Mouse (Mus musculus): ENCODE results near the gene Lpgat1. TPM values are rescaled to one million over a fixed set of nuclear protein-coding genes. Genes with fewer than 3 reads are reported as not detected.

Gene Lpgat1
- polyA plus RNA-seq, 1 experiment from 2014 or later = 24.6 TPM

GRCm38 (mm10) chr1:191818145-191818631, 100.6 kb downstream of the Lpgat1 start:
- no peak overlapping the region for H3K4me2 ChIP-seq (ENCODE audit: low read length)
- no peak overlapping the region for H3K4me3 ChIP-seq (ENCODE audit: low read depth, low read length)
- H3K27me3 ChIP-seq (replicated peaks; ENCODE audit: control insufficient read depth, insufficient read depth, low read length) = no peaks in the 10 kb centered on the region
- ATAC-seq = peak; percentile 6; the same call in 1 of the 2 replicates
- 40% methylated on average over 6 of the region's 6 CpGs for WGBS
- no peak overlapping the region for H3K27ac ChIP-seq (ENCODE audit: low read depth, low read length)
- no peak for DNase-seq (ENCODE audit: low spot score)
- no peaks in the 10 kb centered on the region for H3K9me3 ChIP-seq (replicated peaks; ENCODE audit: control insufficient read depth, low read length)
- no peaks in the 10 kb centered on the region for H3K36me3 ChIP-seq (ENCODE audit: control insufficient read depth, insufficient read depth, low read length)
- peaks cover 6% of the 10 kb centered on the region; the same call in 1 of the 2 replicates for H3K4me1 ChIP-seq (ENCODE audit: control insufficient read depth, insufficient read depth, low read length)
- H3K9ac ChIP-seq (ENCODE audit: low read length) = no peak overlapping the region

- no peak overlapping the region for H3K4me2 ChIP-seq (ENCODE audit: low read length)
- ATAC-seq (no peak), DNase-seq (ENCODE audit: low spot score) (no peak)
- peaks cover 4% of the 10 kb centered on the region for H3K36me3 ChIP-seq (ENCODE audit: control insufficient read depth, insufficient read depth, low read length)
- H3K9me3 ChIP-seq (replicated peaks; ENCODE audit: control insufficient read depth, low read length) = no peaks in the 10 kb centered on the region
- no peak overlapping the region for H3K9ac ChIP-seq (ENCODE audit: low read length)
- H3K4me3 ChIP-seq (ENCODE audit: low read depth, low read length) = no peak overlapping the region
- no peaks in the 10 kb centered on the region for H3K27me3 ChIP-seq (replicated peaks; ENCODE audit: control insufficient read depth, insufficient read depth, low read length)
- no peak overlapping the region for H3K27ac ChIP-seq (ENCODE audit: low read depth, low read length)
- peaks cover 6% of the 10 kb centered on the region; the same call in 1 of the 2 replicates for H3K4me1 ChIP-seq (ENCODE audit: control insufficient read depth, insufficient read depth, low read length)
Measured at GRCm38 (mm10) chr1:191819026-191819425, 101.4 kb downstream of the Lpgat1 start.

GRCm38 (mm10) chr1:191820951-191821325, 103.3 kb downstream of the Lpgat1 start:
- Histone ChIP-seq H3K27ac (ENCODE audit: low read depth, low read length) (no peak overlapping the region), H3K36me3 (ENCODE audit: control insufficient read depth, insufficient read depth, low read length) (peaks cover 20% of the 10 kb centered on the region), H3K27me3 (replicated peaks; ENCODE audit: control insufficient read depth, insufficient read depth, low read length) (no peaks in the 10 kb centered on the region), H3K9ac (ENCODE audit: low read length) (peak overlapping the region; percentile 46), H3K4me1 (ENCODE audit: control insufficient read depth, insufficient read depth, low read length) (peaks cover 6% of the 10 kb centered on the region; the same call in 1 of the 2 replicates), H3K4me2 (ENCODE audit: low read length) (peak overlapping the region; percentile 68), H3K4me3 (ENCODE audit: low read depth, low read length) (peak overlapping the region; percentile 77), H3K9me3 (replicated peaks; ENCODE audit: control insufficient read depth, low read length) (no peaks in the 10 kb centered on the region)
- ATAC-seq (peak; percentile 27; the same call in 1 of the 2 replicates), DNase-seq (ENCODE audit: low spot score) (no peak)
- WGBS = 6% methylated on average over 15 of the region's 15 CpGs

- H3K27ac ChIP-seq (ENCODE audit: low read depth, low read length) = peak within 1 kb of the TSS; percentile 70; the same call in 1 of the 2 replicates
- H3K36me3 ChIP-seq (ENCODE audit: control insufficient read depth, insufficient read depth, low read length) = peaks cover 24% of the 10 kb centered on the region
- DNase-seq (ENCODE audit: low spot score) (peak; percentile 99), ATAC-seq (peak; percentile 96)
- H3K27me3 ChIP-seq (replicated peaks; ENCODE audit: control insufficient read depth, insufficient read depth, low read length) = no peaks in the 10 kb centered on the region
- H3K4me1 ChIP-seq (ENCODE audit: control insufficient read depth, insufficient read depth, low read length) = peaks cover 6% of the 10 kb centered on the region; the same call in 1 of the 2 replicates
- under 1% methylated on average over 78 of the region's 79 CpGs for WGBS
- peak within 1 kb of the TSS; percentile 68 for H3K4me2 ChIP-seq (ENCODE audit: low read length)
- H3K9me3 ChIP-seq (replicated peaks; ENCODE audit: control insufficient read depth, low read length) = no peaks in the 10 kb centered on the region
- H3K9ac ChIP-seq (ENCODE audit: low read length) = peak within 1 kb of the TSS; percentile 77
- H3K4me3 ChIP-seq (ENCODE audit: low read depth, low read length) = peak within 1 kb of the TSS; percentile 77
Measured at GRCm38 (mm10) chr1:191821326-191822091, 103.9 kb downstream of the Lpgat1 start, which contains the start of gene Nek2. Gene Nek2, plus strand, starts transcription at chr1:191821444.

GRCm38 (mm10) chr1:191829124-191829523, 111.5 kb downstream of the Lpgat1 start:
- H3K27ac ChIP-seq (ENCODE audit: low read depth, low read length) = no peak overlapping the region
- no peak for ATAC-seq

GRCm38 (mm10) chr1:191833396-191833795, 115.8 kb downstream of the Lpgat1 start:
- ATAC-seq (no peak), DNase-seq (ENCODE audit: low spot score) (no peak)
- no peaks in the 10 kb centered on the region for H3K9me3 ChIP-seq (replicated peaks; ENCODE audit: control insufficient read depth, low read length)
- H3K36me3 ChIP-seq (ENCODE audit: control insufficient read depth, insufficient read depth, low read length) = peaks cover 46% of the 10 kb centered on the region
- no peak overlapping the region for H3K4me3 ChIP-seq (ENCODE audit: low read depth, low read length)
- no peak overlapping the region for H3K27ac ChIP-seq (ENCODE audit: low read depth, low read length)
- no peak overlapping the region for H3K9ac ChIP-seq (ENCODE audit: low read length)
- 95% methylated on average over 6 of the region's 6 CpGs for WGBS
- no peak overlapping the region for H3K4me2 ChIP-seq (ENCODE audit: low read length)
- no peaks in the 10 kb centered on the region for H3K27me3 ChIP-seq (replicated peaks; ENCODE audit: control insufficient read depth, insufficient read depth, low read length)
- H3K4me1 ChIP-seq (ENCODE audit: control insufficient read depth, insufficient read depth, low read length) = no peaks in the 10 kb centered on the region

More at GRCm38 (mm10) chr1:191829124-191829523, 111.5 kb downstream of the Lpgat1 start:
- no peak overlapping the region for H3K4me2 ChIP-seq (ENCODE audit: low read length)
- H3K4me1 ChIP-seq (ENCODE audit: control insufficient read depth, insufficient read depth, low read length) = no peaks in the 10 kb centered on the region
- 96% methylated on average over 3 of the region's 3 CpGs for WGBS
- H3K27me3 ChIP-seq (replicated peaks; ENCODE audit: control insufficient read depth, insufficient read depth, low read length) = no peaks in the 10 kb centered on the region
- H3K4me3 ChIP-seq (ENCODE audit: low read depth, low read length) = no peak overlapping the region
- no peak overlapping the region for H3K9ac ChIP-seq (ENCODE audit: low read length)
- peaks cover 80% of the 10 kb centered on the region for H3K36me3 ChIP-seq (ENCODE audit: control insufficient read depth, insufficient read depth, low read length)
- DNase-seq (ENCODE audit: low spot score) = no peak
- H3K9me3 ChIP-seq (replicated peaks; ENCODE audit: control insufficient read depth, low read length) = no peaks in the 10 kb centered on the region

Other genes with a start within 250 kb of the Lpgat1 start
- gene Dtl, start 142.3 kb upstream of the Lpgat1 start, polyA plus RNA-seq (2014; fragmentation: Nextera tagmentation; extraction: Ambion mirVana) = 17.9 and 19.2 TPM in 2 replicates
- gene Ints7, start 142.2 kb upstream of the Lpgat1 start, polyA plus RNA-seq (2014; fragmentation: Nextera tagmentation; extraction: Ambion mirVana) = 31.1 and 38.0 TPM in 2 replicates
- 19.7 and 22.7 TPM in 2 replicates for gene Nek2, start 103.6 kb downstream of the Lpgat1 start, polyA plus RNA-seq (2014; fragmentation: Nextera tagmentation; extraction: Ambion mirVana)
- 1.3 and 2.0 TPM in 2 replicates for gene Slc30a1, start 188.9 kb downstream of the Lpgat1 start, polyA plus RNA-seq (2014; fragmentation: Nextera tagmentation; extraction: Ambion mirVana)

Data from forebrain, embryonic 14.5 days (tissue).